Mouse (Mus musculus) heart, embryonic 10.5 days (tissue): ENCODE results near the gene Wbp1l. TPM values are rescaled to one million over a fixed set of nuclear protein-coding genes. Genes with fewer than 3 reads are reported as not detected.
A peak's percentile ranks its signal among the peaks of the same experiment; 100 is the strongest.

Experiments used
- DNase-seq: peaks from one replicate; pipeline ENCODE4 v3.0.0-alpha.2; 2017; ENCODE audit warnings: low spot score
- H3K27ac ChIP-seq: fragments of 300-500 bp; sonication (generic); 2 replicates; pipeline ENCODE4 v1.5.1; 2016; ENCODE audit warnings: mild to moderate bottlenecking
- H3K27me3 ChIP-seq: fragments of 300-500 bp; sonication (generic); 2 replicates; pipeline ENCODE4 v1.6.1; 2016; ENCODE audit warnings: mild to moderate bottlenecking; ENCODE audit not compliant: poor library complexity, insufficient read depth, severe bottlenecking
- H3K36me3 ChIP-seq: fragments of 300-500 bp; sonication (generic); 2 replicates; pipeline ENCODE4 v1.6.1; 2016; ENCODE audit warnings: mild to moderate bottlenecking, moderate library complexity
- H3K4me1 ChIP-seq: fragments of 300-500 bp; sonication (generic); 2 replicates; pipeline ENCODE4 v1.6.1; 2016; ENCODE audit warnings: mild to moderate bottlenecking
- H3K4me3 ChIP-seq: fragments of 300-500 bp; sonication (generic); 2 replicates; pipeline ENCODE4 v1.5.1; 2016; ENCODE audit warnings: mild to moderate bottlenecking, moderate library complexity
- H3K9me3 ChIP-seq: fragments of 300-500 bp; sonication (generic); 2 replicates; pipeline ENCODE4 v1.6.1; 2016; ENCODE audit warnings: mild to moderate bottlenecking, moderate library complexity
- WGBS: fragments of 180-500 bp; shearing (Covaris S2); methylation state at CpG from one replicate; pipeline ENCODE4 v1.1.7; 2016; 5-methylcytosine and 5-hydroxymethylcytosine counted together
- polyA plus RNA-seq: library from polyadenylated mRNA; unstranded; fragments of >200 nt; fragmentation: Nextera tagmentation; extraction: Ambion mirVana; gene quantifications from 2 replicates; pipeline ENCODE4 v1.2.1, GENCODE M21; 2016

Gene Wbp1l
- polyA plus RNA-seq, 1 experiment from 2014 or later = 53.9 TPM

DNA sequence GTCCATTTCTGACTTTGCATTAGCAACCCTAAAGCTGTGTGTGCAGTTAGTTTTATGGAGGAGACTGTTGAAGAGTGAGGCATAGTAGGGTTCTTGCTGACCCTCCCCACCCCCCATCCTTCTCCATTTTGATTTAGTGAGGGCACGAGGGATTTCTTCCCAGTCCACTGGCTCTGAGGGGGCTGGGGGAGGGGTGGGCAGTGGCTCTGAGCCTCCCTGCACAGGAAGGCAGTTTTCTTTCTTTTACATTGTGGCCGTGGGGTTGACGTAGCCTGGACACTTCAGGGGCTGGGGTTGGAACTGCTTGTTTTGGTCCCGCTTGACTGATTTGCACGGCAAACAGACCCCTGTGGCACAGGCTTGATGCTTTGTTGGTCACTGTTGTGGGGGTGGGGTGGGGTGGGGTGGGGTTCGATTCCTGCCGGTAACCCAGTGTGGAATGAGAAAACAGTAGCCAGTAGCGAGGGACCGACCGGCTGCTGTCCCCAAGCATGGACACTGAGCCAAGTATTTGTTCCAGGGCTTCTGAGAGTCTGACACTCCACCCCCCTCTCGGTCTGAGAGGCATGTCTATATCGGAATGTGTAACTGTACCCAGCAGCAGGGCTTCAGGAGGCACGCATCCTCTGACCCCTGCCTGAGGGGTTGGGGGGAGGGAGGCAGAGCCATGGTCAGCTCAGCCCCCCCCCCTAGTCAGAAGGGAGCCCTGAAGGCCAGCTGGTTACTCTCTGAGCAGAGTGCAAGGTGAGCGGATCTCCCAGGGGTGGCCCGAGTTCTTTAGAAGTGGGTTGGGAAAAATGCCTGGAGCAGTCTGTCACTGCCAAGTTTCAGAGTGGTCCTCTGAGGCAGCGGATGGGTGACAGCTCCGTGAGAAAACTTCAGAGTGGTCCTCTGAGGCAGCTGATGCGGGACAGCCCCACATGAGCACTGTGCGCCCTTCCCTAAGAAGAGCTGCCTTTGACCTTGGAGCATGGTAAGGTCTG is 25.2 kb downstream of the Wbp1l start:
- Histone ChIP-seq H3K27ac (peak overlapping the region; percentile 91), H3K36me3 (peaks cover 23% of the 10 kb centered on the region), H3K4me3 (peak overlapping the region; percentile 67), H3K9me3 (no peaks in the 10 kb centered on the region), H3K27me3 (no peaks in the 10 kb centered on the region), H3K4me1 (peaks cover 92% of the 10 kb centered on the region)
- 16% methylated on average over 19 of the region's 19 CpGs for WGBS
- DNase-seq = peak; percentile 88

DNA sequence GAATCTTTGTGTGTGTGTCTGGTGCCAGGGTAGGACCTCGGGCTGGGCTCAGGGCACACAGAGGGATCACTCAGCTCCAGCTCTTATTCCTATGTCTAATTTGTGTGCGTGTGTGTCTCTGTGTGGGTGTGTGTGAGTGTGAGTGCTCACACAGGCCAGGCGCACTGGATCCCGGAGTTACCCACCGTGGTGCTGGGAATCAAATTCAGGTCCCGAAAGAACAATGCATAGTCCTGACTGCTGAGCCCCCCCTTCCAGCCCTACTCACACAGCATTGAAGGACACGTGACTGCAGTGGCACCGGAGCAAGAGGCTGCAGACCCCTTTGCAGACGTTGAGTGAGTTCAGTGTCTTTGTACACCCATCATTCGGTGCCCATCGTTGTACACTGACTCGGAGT is 26.1 kb downstream of the Wbp1l start:
- Histone ChIP-seq H3K4me3 (peak overlapping the region; percentile 67), H3K27ac (peak overlapping the region; percentile 91), H3K9me3 (no peaks in the 10 kb centered on the region), H3K4me1 (peaks cover 88% of the 10 kb centered on the region), H3K36me3 (peaks cover 23% of the 10 kb centered on the region), H3K27me3 (no peaks in the 10 kb centered on the region)
- DNase-seq = no peak
- 94% methylated on average over 12 of the region's 12 CpGs for WGBS

DNA sequence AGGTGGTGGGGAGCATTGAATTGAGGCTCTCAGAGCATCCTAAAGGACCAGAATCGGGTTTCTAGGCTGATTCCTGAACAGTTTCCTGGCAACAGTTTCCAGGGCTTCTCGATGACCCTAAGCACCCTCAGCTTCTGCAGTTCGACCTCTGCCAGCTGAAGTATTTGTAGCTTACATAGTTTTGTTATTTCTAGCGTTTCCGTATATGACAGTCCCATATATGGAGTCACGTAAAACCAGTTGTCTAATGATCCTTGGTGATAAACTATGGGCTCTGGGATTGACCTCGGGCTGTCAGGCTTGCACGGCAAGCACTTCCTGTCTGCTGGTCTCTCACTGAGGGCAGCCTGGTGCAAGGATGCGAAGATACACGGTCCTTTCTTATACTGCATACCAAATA is 26.6 kb downstream of the Wbp1l start:
- peak overlapping the region; percentile 67 for H3K4me3 ChIP-seq
- H3K27me3 ChIP-seq = no peaks in the 10 kb centered on the region
- H3K27ac ChIP-seq = peak overlapping the region; percentile 91
- DNase-seq = no peak
- 65% methylated on average over 10 of the region's 10 CpGs for WGBS
- peaks cover 88% of the 10 kb centered on the region for H3K4me1 ChIP-seq
- peaks cover 23% of the 10 kb centered on the region for H3K36me3 ChIP-seq
- H3K9me3 ChIP-seq = no peaks in the 10 kb centered on the region

DNA sequence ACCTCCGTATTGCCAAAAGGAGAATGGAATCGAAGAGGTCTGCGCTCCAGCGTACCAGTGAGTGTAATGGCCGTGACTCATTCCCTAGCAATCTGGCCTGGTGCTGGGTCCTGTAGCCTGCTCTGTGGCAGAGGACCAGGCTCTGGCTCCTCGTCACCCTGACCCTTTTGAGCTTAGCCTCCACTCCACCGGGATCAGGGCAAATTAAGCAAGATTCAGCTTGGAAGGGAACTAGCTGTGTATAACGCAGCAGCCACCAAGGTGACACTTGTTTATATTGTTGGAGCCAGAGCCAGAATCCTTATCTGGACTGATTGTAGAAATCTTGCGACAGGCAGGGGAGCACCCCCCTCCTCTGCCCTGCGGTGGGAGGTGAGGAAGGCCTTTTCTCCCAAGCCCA is 29.5 kb downstream of the Wbp1l start:
- H3K36me3 ChIP-seq = peaks cover 38% of the 10 kb centered on the region
- no peaks in the 10 kb centered on the region for H3K27me3 ChIP-seq
- 35% methylated on average over 10 of the region's 10 CpGs for WGBS
- H3K9me3 ChIP-seq = no peaks in the 10 kb centered on the region
- H3K27ac ChIP-seq = peak overlapping the region; percentile 80
- no peak for DNase-seq
- peaks cover 88% of the 10 kb centered on the region for H3K4me1 ChIP-seq
- H3K4me3 ChIP-seq = peak overlapping the region; percentile 7; the same call in 1 of the 2 replicates

DNA sequence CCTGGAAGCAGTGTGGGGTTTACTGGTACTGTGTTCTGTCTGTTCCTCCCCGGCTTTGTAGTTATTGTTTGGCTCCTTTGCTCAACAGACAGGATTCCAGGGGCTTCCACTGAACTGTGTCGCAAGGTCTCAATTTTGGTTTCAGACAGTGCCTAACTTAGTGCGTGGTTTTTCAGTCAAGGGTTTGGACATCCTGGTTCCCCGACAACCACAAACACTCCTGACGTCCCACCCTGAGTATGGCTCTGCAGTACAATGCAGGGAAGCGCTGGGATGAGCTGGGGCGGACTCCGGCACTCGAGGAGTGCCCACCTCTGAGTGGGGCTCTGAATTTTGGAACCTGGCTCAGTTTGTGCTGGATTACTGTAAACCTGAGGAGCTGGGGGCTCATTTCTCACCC is 30.9 kb downstream of the Wbp1l start:
- H3K4me1 ChIP-seq = peaks cover 85% of the 10 kb centered on the region
- H3K9me3 ChIP-seq = no peaks in the 10 kb centered on the region
- H3K27me3 ChIP-seq = no peaks in the 10 kb centered on the region
- no peak for DNase-seq
- peak overlapping the region; percentile 60 for H3K27ac ChIP-seq
- 73% methylated on average over 9 of the region's 9 CpGs for WGBS
- H3K4me3 ChIP-seq = no peak overlapping the region
- peaks cover 39% of the 10 kb centered on the region for H3K36me3 ChIP-seq

DNA sequence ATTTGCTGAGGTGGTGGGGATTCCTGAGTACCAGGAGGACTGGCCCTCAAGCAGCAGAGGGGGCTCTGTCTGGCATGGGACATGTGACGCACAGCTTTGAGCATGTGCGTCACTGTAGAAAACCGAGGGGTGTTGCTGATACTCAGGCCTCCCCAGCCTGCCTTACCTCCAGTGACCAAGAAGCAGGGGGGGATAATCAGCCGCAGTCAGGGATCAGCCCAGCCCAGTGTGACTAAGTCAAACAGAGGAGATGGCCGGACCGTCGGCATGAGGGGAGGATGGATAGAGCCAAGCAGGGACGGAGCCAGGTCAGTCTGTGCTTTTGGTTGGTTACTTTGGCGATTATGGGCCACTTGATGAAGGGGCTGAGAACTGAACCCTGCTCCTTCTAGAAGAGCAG is 32.8 kb downstream of the Wbp1l start:
- peaks cover 89% of the 10 kb centered on the region for H3K4me1 ChIP-seq
- WGBS = 77% methylated on average over 9 of the region's 9 CpGs
- H3K27me3 ChIP-seq = no peaks in the 10 kb centered on the region
- H3K27ac ChIP-seq = no peak overlapping the region
- H3K4me3 ChIP-seq = no peak overlapping the region
- DNase-seq = no peak
- H3K9me3 ChIP-seq = no peaks in the 10 kb centered on the region
- H3K36me3 ChIP-seq = peaks cover 27% of the 10 kb centered on the region

DNA sequence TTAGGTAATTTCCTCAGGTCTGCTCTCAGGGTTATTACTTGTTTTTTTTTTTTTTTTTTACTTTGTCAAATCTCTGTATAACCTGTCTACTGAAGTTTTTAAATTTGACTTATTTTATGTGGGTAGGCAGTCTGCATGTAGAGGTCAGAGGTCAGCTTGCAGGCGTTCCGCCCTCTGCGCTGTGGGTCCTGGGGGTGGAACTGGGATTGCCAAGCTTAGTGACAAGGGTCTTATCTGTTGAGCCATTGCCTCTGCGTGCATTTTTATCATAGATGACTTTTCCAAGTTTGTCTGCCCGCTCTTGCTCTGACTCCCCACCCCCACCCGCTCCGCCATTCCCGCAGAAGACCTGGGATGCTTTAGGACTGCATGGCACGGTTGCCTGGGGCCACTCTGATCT is 36.9 kb downstream of the Wbp1l start:
- no peaks in the 10 kb centered on the region for H3K9me3 ChIP-seq
- H3K4me3 ChIP-seq = no peak overlapping the region; the same call in 1 of the 2 replicates
- 22% methylated on average over 9 of the region's 9 CpGs for WGBS
- no peaks in the 10 kb centered on the region for H3K27me3 ChIP-seq
- H3K4me1 ChIP-seq = peaks cover 92% of the 10 kb centered on the region
- no peak for DNase-seq
- peak overlapping the region; percentile 59 for H3K27ac ChIP-seq
- peaks cover 47% of the 10 kb centered on the region for H3K36me3 ChIP-seq

DNA sequence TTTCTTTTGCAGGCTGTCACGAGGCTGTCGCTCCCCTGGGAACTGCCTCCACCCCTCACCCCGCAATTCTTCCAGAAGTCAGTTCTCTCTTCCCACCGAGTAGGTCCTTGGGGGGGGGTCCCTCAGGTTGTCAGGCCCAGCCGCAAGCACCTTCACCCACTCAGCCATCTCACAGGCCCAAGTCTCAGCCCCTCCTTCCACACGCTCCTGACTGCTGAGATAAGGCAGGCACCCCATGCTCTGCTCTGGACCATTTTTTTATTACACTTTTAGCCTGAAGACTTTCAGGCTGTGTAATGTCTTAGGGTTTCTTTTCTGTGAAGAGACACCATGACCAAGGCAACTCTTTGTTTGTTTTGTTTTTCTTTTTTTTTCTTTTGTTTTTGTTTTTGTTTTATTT is 38.7 kb downstream of the Wbp1l start:
- no peaks in the 10 kb centered on the region for H3K9me3 ChIP-seq
- peak overlapping the region; percentile 59; the same call in 1 of the 2 replicates for H3K27ac ChIP-seq
- peaks cover 35% of the 10 kb centered on the region for H3K36me3 ChIP-seq
- H3K27me3 ChIP-seq = no peaks in the 10 kb centered on the region
- H3K4me1 ChIP-seq = peaks cover 92% of the 10 kb centered on the region
- no peak overlapping the region for H3K4me3 ChIP-seq
- DNase-seq = no peak
- 63% methylated on average over 6 of the region's 6 CpGs for WGBS

DNA sequence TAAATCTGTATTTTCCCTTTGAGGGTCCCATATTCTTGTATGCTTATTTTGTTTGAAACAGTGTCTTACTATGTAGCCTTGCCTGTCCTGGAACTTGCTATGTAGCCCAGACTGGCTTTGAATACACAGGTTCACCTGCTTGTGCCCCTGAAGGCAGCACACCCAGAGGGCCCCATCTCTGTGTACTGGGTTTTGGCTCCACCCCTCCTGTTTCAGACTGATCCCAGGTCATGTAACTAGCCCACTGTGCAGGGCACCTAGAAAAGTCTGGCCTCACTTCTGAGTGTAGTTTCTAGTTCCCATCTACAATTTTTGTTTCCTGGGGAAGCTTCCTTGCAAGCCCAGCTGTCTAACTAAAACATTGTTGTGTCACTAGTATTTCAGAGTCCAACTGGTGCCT is 40.2 kb downstream of the Wbp1l start:
- Histone ChIP-seq H3K36me3 (peaks cover 32% of the 10 kb centered on the region), H3K9me3 (no peaks in the 10 kb centered on the region), H3K27me3 (no peaks in the 10 kb centered on the region), H3K4me1 (peaks cover 92% of the 10 kb centered on the region), H3K27ac (peak overlapping the region; percentile 24; the same call in 1 of the 2 replicates), H3K4me3 (no peak overlapping the region)
- DNase-seq = no peak

DNA sequence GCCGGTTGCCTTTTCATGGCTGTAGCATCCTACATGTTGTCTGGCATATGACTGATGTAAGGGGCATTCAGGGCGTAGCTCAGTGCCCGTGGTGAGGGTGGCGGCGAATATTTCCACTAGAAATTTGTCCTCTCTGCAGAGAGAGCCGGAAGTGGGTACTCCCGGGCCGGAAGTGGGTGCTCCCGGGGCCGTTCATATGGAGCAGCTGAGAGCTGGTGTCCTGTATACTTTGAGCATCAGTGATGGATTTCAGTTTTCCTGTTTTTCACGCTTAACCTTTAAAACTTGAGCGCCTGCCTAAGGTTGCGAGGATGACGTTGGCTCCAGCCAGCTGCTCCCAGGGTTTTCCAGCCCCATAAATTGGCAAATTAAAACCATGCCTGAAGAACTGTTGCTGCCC is 40.6 kb downstream of the Wbp1l start:
- Histone ChIP-seq H3K4me3 (no peak overlapping the region), H3K4me1 (peaks cover 94% of the 10 kb centered on the region), H3K9me3 (no peaks in the 10 kb centered on the region), H3K36me3 (peaks cover 36% of the 10 kb centered on the region), H3K27me3 (no peaks in the 10 kb centered on the region), H3K27ac (peak overlapping the region; percentile 60)
- no peak for DNase-seq
- WGBS = 88% methylated on average over 14 of the region's 14 CpGs

DNA sequence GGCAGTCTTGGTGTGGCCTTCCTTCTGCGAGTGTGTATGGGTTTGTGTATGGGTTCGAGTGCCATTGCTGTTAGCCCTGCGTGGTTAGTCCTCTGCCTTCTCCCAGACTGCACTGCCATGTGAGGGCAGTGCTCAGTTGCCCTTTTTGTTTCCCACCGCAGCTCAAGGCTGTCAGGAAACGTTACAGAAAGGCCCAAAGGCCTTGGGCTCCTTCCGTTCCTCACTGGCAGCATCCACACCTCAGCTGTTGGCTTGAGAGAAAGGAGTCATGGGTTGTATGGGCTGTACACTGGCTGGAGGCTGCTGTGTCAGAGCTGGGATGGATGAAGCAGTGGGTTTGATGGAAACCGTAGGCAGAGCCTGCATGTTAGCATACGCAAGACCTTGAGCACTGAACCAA is 41.9 kb downstream of the Wbp1l start:
- no peak for DNase-seq
- H3K27ac ChIP-seq = peak overlapping the region; percentile 90
- 89% methylated on average over 8 of the region's 8 CpGs for WGBS
- no peaks in the 10 kb centered on the region for H3K9me3 ChIP-seq
- peaks cover 44% of the 10 kb centered on the region for H3K36me3 ChIP-seq
- no peaks in the 10 kb centered on the region for H3K27me3 ChIP-seq
- H3K4me3 ChIP-seq = no peak overlapping the region
- peaks cover 95% of the 10 kb centered on the region for H3K4me1 ChIP-seq

DNA sequence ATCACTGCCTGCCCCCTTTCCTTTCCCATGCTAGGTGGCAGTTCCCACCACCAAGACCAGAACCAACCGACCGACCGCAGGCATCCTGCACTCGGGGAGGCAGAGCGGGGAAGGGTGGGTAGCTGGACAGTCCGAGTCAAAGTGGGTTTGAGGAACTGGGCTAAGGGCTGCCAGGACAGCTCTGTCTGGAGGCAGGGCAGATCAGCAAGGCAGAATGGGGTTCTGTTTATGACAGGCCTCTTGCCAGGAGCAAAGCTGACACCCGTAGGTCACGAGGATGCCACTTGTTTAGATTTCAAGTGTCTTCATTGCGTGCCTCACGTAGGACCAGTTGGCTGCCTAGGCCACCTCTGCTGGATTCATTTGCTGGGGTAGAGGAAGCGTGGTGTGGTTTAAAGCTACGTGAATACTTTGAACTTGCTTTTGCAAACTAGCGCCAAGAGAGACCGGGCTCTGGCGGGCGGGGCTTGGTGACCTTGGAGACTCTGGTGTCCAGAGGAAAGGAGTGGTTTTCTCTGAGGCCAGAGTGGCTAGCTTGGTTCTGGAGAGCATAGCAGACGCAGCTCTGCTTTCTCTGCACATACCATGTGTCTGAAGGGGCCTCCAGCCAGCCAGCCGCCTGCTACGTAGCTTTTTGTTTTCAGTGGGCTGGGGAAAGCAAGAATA is 42.7 kb downstream of the Wbp1l start:
- Histone ChIP-seq H3K4me1 (peaks cover 95% of the 10 kb centered on the region), H3K27me3 (no peaks in the 10 kb centered on the region), H3K36me3 (peaks cover 51% of the 10 kb centered on the region), H3K9me3 (no peaks in the 10 kb centered on the region), H3K4me3 (peak overlapping the region; percentile 38), H3K27ac (peak overlapping the region; percentile 90)
- no peak for DNase-seq
- WGBS = 46% methylated on average over 19 of the region's 19 CpGs

DNA sequence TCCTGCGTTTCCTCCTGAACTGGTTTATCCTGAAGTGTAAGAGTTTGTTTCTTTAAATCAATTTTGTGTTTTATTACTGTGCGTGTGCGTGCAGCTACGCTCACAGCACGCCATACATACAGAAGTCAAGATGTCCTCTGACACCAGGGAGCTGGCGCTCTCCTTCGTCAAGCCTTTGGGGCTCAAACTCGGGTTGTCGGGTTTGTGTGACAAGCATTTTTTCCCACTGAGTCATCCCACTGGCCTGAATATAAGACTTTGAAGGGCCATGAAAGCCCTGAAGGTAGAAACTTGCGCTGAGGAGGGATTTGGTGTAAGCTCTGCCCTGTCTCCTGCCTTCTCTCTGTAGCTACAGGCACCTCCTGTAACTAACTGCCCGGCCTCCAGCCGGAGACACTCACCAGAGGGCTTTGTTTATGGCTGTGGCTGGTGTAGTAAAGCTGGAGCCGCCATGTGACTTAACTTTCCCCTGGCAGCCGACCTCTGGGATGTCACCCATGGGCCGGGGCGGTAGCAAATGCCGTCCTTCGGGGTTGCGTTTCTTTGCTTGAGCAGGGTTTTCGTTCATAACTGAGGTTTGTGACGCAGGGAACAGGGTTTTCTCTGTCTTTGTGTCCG is 43.4 kb downstream of the Wbp1l start:
- Histone ChIP-seq H3K36me3 (peaks cover 51% of the 10 kb centered on the region), H3K4me3 (peak overlapping the region; percentile 38), H3K9me3 (no peaks in the 10 kb centered on the region), H3K27me3 (no peaks in the 10 kb centered on the region), H3K4me1 (peaks cover 95% of the 10 kb centered on the region), H3K27ac (peak overlapping the region; percentile 90)
- WGBS = 64% methylated on average over 22 of the region's 22 CpGs
- no peak for DNase-seq
